Mouse (Mus musculus) forebrain, postnatal 0 days (tissue): ENCODE results near the gene Becn1. TPM values are rescaled to one million over a fixed set of nuclear protein-coding genes. Genes with fewer than 3 reads are reported as not detected.

Experiments
- ATAC-seq: fragments of 200-750 bp; cut with Nextera tagmentation; 2 replicates; pipeline ENCODE4 v1.8.0; 2017; ENCODE audit warnings: mild to moderate bottlenecking, moderate library complexity
- DNase-seq: peaks from one replicate; pipeline ENCODE4 v3.0.0-alpha.2; 2015
- H3K27ac ChIP-seq: fragments of 300-500 bp; sonication (generic); 2 replicates; pipeline ENCODE4 v1.5.1; 2014; ENCODE audit warnings: low read depth, mild to moderate bottlenecking, antibody characterized with exemption, low read length, moderate library complexity, mixed read lengths
- H3K27me3 ChIP-seq: fragments of 300-500 bp; sonication (generic); 2 replicates; pipeline ENCODE4 v1.6.1; 2014; ENCODE audit warnings: mild to moderate bottlenecking, low read length, mixed read lengths; ENCODE audit not compliant: insufficient read depth
- H3K36me3 ChIP-seq: fragments of 300-500 bp; sonication (generic); 2 replicates; pipeline ENCODE4 v1.6.1; 2014; ENCODE audit warnings: mild to moderate bottlenecking, moderate library complexity; ENCODE audit not compliant: insufficient read depth
- H3K4me1 ChIP-seq: fragments of 300-500 bp; sonication (generic); 2 replicates; pipeline ENCODE4 v1.6.1; 2014; ENCODE audit warnings: antibody characterized with exemption; ENCODE audit not compliant: insufficient read depth
- H3K4me2 ChIP-seq: fragments of 300-500 bp; sonication (generic); 2 replicates; pipeline ENCODE4 v1.6.1; 2014; ENCODE audit warnings: low read depth, mild to moderate bottlenecking, moderate library complexity
- H3K4me3 ChIP-seq: fragments of 300-500 bp; sonication (generic); 2 replicates; pipeline ENCODE4 v1.5.1; 2014; ENCODE audit warnings: low read depth, low read length, mixed read lengths
- H3K9ac ChIP-seq: fragments of 300-500 bp; sonication (generic); 2 replicates; pipeline ENCODE4 v1.6.1; 2014; ENCODE audit warnings: mild to moderate bottlenecking
- H3K9me3 ChIP-seq: fragments of 300-500 bp; sonication (generic); 2 replicates; pipeline ENCODE4 v1.6.1; 2016; ENCODE audit warnings: low read length
- CTCF ChIP-seq: sonication (generic); IDR thresholded peaks from 2 replicates; pipeline ENCODE4 v1.5.1; 2016; ENCODE audit warnings: antibody characterized with exemption, control low read depth, low read depth
- WGBS: fragments of 180-500 bp; shearing (Covaris S2); extraction: QIAGEN DNeasy Blood & Tissue Kit; methylation state at CpG from one replicate; pipeline ENCODE4 v1.1.7; 2014; 5-methylcytosine and 5-hydroxymethylcytosine counted together
- polyA plus RNA-seq: library from polyadenylated mRNA; unstranded; fragments of >200 nt; fragmentation: Nextera tagmentation; extraction: Ambion mirVana; gene quantifications from 2 replicates; pipeline ENCODE4 v1.2.1, GENCODE M21; 2015
- total RNA-seq: library from RNA; depleted of rRNA; stranded (reverse); fragments of >200 nt; gene quantifications from 2 replicates; pipeline ENCODE4 v1.2.3, GENCODE M21; 2014; rRNA removed

Becn1 gene
- total and polyA plus RNA-seq, 2 experiments from 2014 or later = 107 to 145 TPM

DNA sequence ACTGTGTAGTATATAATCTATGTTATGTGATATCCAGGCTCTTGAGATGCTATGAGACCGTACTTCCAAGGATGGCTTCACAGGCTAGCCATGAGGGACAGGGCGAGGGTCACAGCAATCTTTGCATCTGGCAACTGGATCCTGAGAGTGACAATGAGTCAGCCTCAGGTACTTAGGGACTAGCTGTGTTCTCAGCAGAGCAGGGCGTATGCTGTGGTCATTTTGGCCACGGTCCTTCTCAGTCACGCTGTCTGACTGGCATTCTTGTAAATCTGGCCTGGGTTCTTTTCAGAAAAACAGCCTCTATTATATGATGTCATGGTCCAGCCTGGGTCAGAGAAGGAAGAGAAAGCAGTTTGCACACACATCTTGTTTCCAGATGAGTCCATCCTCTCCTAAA, 65.3 kb downstream of the Becn1 start:
- 94% methylated on average over 5 of the region's 5 CpGs for WGBS
- Histone ChIP-seq H3K9me3 (no peaks in the 10 kb centered on the region), H3K27ac (no peak overlapping the region), H3K4me2 (no peak overlapping the region), H3K4me1 (no peaks in the 10 kb centered on the region), H3K27me3 (no peaks in the 10 kb centered on the region), H3K4me3 (no peak overlapping the region), H3K36me3 (no peaks in the 10 kb centered on the region), H3K9ac (no peak overlapping the region)
- TF ChIP-seq CTCF = no peak
- no peak for DNase-seq
- ATAC-seq = no peak

Other genes starting within 250 kb of the Becn1 start
Only the 30 nearest of the 31 such genes appear.
- gene Naglu, start 232.3 kb downstream of the Becn1 start, total RNA-seq = 11.3 and 14.9 TPM in 2 replicates
- 11.6 and 12.6 TPM in 2 replicates for gene Naglu, start 232.3 kb downstream of the Becn1 start, polyA plus RNA-seq
- 0.23 and 0.71 TPM in 2 replicates for gene Hsd17b1, start 223.9 kb downstream of the Becn1 start, total RNA-seq
- gene Hsd17b1, start 223.9 kb downstream of the Becn1 start, polyA plus RNA-seq = not detected in 2 replicates
- gene Coasy, start 219.7 kb downstream of the Becn1 start, total RNA-seq = 39.3 and 40.7 TPM in 2 replicates
- 39.8 and 40.2 TPM in 2 replicates for gene Coasy, start 219.7 kb downstream of the Becn1 start, polyA plus RNA-seq
- 68.0 and 76.5 TPM in 2 replicates for gene Mlx, start 215.0 kb downstream of the Becn1 start, total RNA-seq
- gene Mlx, start 215.0 kb downstream of the Becn1 start, polyA plus RNA-seq = 78.0 and 82.4 TPM in 2 replicates
- 9.5 and 13.8 TPM in 2 replicates for gene Psmc3ip, start 206.8 kb downstream of the Becn1 start, total RNA-seq
- 19.2 and 25.7 TPM in 2 replicates for gene Psmc3ip, start 206.8 kb downstream of the Becn1 start, polyA plus RNA-seq
- 53.3 and 59.0 TPM in 2 replicates for gene Retreg3, start 182.4 kb downstream of the Becn1 start, total RNA-seq
- gene Retreg3, start 182.4 kb downstream of the Becn1 start, polyA plus RNA-seq = 21.0 and 23.2 TPM in 2 replicates
- gene Tubg1, start 182.3 kb downstream of the Becn1 start, total RNA-seq = 35.6 and 43.1 TPM in 2 replicates
- gene Tubg1, start 182.3 kb downstream of the Becn1 start, polyA plus RNA-seq = 64.8 and 66.6 TPM in 2 replicates
- 23.2 and 28.6 TPM in 2 replicates for gene Tubg2, start 146.4 kb downstream of the Becn1 start, total RNA-seq
- 59.9 and 69.7 TPM in 2 replicates for gene Tubg2, start 146.4 kb downstream of the Becn1 start, polyA plus RNA-seq
- 3.0 and 3.5 TPM in 2 replicates for gene Cntnap1, start 131.8 kb downstream of the Becn1 start, total RNA-seq
- gene Cntnap1, start 131.8 kb downstream of the Becn1 start, polyA plus RNA-seq = 0.35 and 1.1 TPM in 2 replicates
- gene Plekhh3, start 130.9 kb downstream of the Becn1 start, total RNA-seq = 9.2 and 10.2 TPM in 2 replicates
- 4.9 and 5.3 TPM in 2 replicates for gene Plekhh3, start 130.9 kb downstream of the Becn1 start, polyA plus RNA-seq
- 0.23 and 0.52 TPM in 2 replicates for gene Ccr10, start 126.8 kb downstream of the Becn1 start, total RNA-seq
- 0.15 and 0.24 TPM in 2 replicates for gene Ccr10, start 126.8 kb downstream of the Becn1 start, polyA plus RNA-seq
- gene Ezh1, start 75.8 kb downstream of the Becn1 start, total RNA-seq = 25.6 and 27.7 TPM in 2 replicates
- 18.8 and 22.5 TPM in 2 replicates for gene Ezh1, start 75.8 kb downstream of the Becn1 start, polyA plus RNA-seq
- 42.9 and 46.0 TPM in 2 replicates for gene Ramp2, start 56.3 kb downstream of the Becn1 start, total RNA-seq
- gene Ramp2, start 56.3 kb downstream of the Becn1 start, polyA plus RNA-seq = 93.4 and 102 TPM in 2 replicates
- gene Vps25, start 48.6 kb downstream of the Becn1 start, total RNA-seq = 71.7 and 75.8 TPM in 2 replicates
- 135 and 138 TPM in 2 replicates for gene Vps25, start 48.6 kb downstream of the Becn1 start, polyA plus RNA-seq
- 3.2 and 5.4 TPM in 2 replicates for gene Wnk4, start 41.7 kb downstream of the Becn1 start, total RNA-seq
- 7.8 and 9.1 TPM in 2 replicates for gene Wnk4, start 41.7 kb downstream of the Becn1 start, polyA plus RNA-seq
- gene Cntd1, start 23.3 kb downstream of the Becn1 start, total RNA-seq = 0.10 and 0.15 TPM in 2 replicates
- gene Cntd1, start 23.3 kb downstream of the Becn1 start, polyA plus RNA-seq = 0.36 and 0.61 TPM in 2 replicates
- 110 and 140 TPM in 2 replicates for gene Coa3, start 23.2 kb downstream of the Becn1 start, total RNA-seq
- gene Coa3, start 23.2 kb downstream of the Becn1 start, polyA plus RNA-seq = 208 and 233 TPM in 2 replicates
- 70.7 and 80.9 TPM in 2 replicates for gene Psme3, start 13.9 kb upstream of the Becn1 start, total RNA-seq
- 78.2 and 88.0 TPM in 2 replicates for gene Psme3, start 13.9 kb upstream of the Becn1 start, polyA plus RNA-seq
- 2.7 and 4.4 TPM in 2 replicates for gene Aoc2, start 22.8 kb upstream of the Becn1 start, total RNA-seq
- 0.42 and 0.87 TPM in 2 replicates for gene Aoc2, start 22.8 kb upstream of the Becn1 start, polyA plus RNA-seq
- 0.31 and 0.43 TPM in 2 replicates for gene Aoc3, start 28.3 kb upstream of the Becn1 start, total RNA-seq
- 0.05 and 0.08 TPM in 2 replicates for gene Aoc3, start 28.3 kb upstream of the Becn1 start, polyA plus RNA-seq
- gene G6pc, start 65.3 kb upstream of the Becn1 start, total RNA-seq = not detected in 2 replicates
- not detected in 2 replicates for gene G6pc, start 65.3 kb upstream of the Becn1 start, polyA plus RNA-seq
- 87.8 and 89.8 TPM in 2 replicates for gene Aarsd1, start 115.3 kb upstream of the Becn1 start, total RNA-seq
- 90.9 and 101 TPM in 2 replicates for gene Aarsd1, start 115.3 kb upstream of the Becn1 start, polyA plus RNA-seq
- 1.0 and 5.7 TPM in 2 replicates for gene Gm27029, start 122.5 kb upstream of the Becn1 start, total RNA-seq
- 5.1 and 6.2 TPM in 2 replicates for gene Gm27029, start 122.5 kb upstream of the Becn1 start, polyA plus RNA-seq
- 10.9 and 12.6 TPM in 2 replicates for gene Rundc1, start 122.8 kb upstream of the Becn1 start, total RNA-seq
- 18.9 and 24.4 TPM in 2 replicates for gene Rundc1, start 122.8 kb upstream of the Becn1 start, polyA plus RNA-seq
- gene Ptges3l, start 123.0 kb upstream of the Becn1 start, total RNA-seq = 0.62 and 1.8 TPM in 2 replicates
- 1.2 and 2.4 TPM in 2 replicates for gene Ptges3l, start 123.0 kb upstream of the Becn1 start, polyA plus RNA-seq
- 785 and 1,503 TPM in 2 replicates for gene Rpl27, start 140.0 kb upstream of the Becn1 start, total RNA-seq
- gene Rpl27, start 140.0 kb upstream of the Becn1 start, polyA plus RNA-seq = 274 and 348 TPM in 2 replicates
- 3.2 and 5.2 TPM in 2 replicates for gene Ifi35, start 146.1 kb upstream of the Becn1 start, total RNA-seq
- 3.8 and 5.1 TPM in 2 replicates for gene Ifi35, start 146.1 kb upstream of the Becn1 start, polyA plus RNA-seq
- 61.9 and 71.4 TPM in 2 replicates for gene Rnd2, start 162.7 kb upstream of the Becn1 start, total RNA-seq
- 88.1 and 96.6 TPM in 2 replicates for gene Rnd2, start 162.7 kb upstream of the Becn1 start, polyA plus RNA-seq
- gene Vat1, start 163.9 kb upstream of the Becn1 start, total RNA-seq = 131 and 174 TPM in 2 replicates
- 73.3 and 92.7 TPM in 2 replicates for gene Vat1, start 163.9 kb upstream of the Becn1 start, polyA plus RNA-seq
- gene Brca1, start 249.7 kb upstream of the Becn1 start, total RNA-seq = 3.3 and 4.2 TPM in 2 replicates
- gene Brca1, start 249.7 kb upstream of the Becn1 start, polyA plus RNA-seq = 1.3 and 1.7 TPM in 2 replicates